Mouse (Mus musculus): ENCODE data around the gene Gm11564. TPM values are rescaled to one million over a fixed set of nuclear protein-coding genes. Genes with fewer than 3 reads are reported as not detected.

The Gm11564 gene
- polyA plus RNA-seq, 1 experiment from 2014 or later: not detected

Other genes starting within 250 kb of the Gm11564 start
- gene Krtap3-1, start 249.0 kb downstream of the Gm11564 start, polyA plus RNA-seq (2015; fragmentation: Nextera tagmentation; extraction: Ambion mirVana): not detected in 2 replicates
- gene Krtap1-5, start 234.7 kb downstream of the Gm11564 start, polyA plus RNA-seq (2015; fragmentation: Nextera tagmentation; extraction: Ambion mirVana): not detected in 2 replicates
- gene Krtap1-4, start 232.0 kb downstream of the Gm11564 start, polyA plus RNA-seq (2015; fragmentation: Nextera tagmentation; extraction: Ambion mirVana): not detected in 2 replicates
- not detected in 2 replicates for gene Krtap1-3, start 224.3 kb downstream of the Gm11564 start, polyA plus RNA-seq (2015; fragmentation: Nextera tagmentation; extraction: Ambion mirVana)
- gene Krtap9-3, start 217.6 kb downstream of the Gm11564 start, polyA plus RNA-seq (2015; fragmentation: Nextera tagmentation; extraction: Ambion mirVana): not detected in 2 replicates
- not detected in 2 replicates for gene Gm11938, start 212.4 kb downstream of the Gm11564 start, polyA plus RNA-seq (2015; fragmentation: Nextera tagmentation; extraction: Ambion mirVana)
- gene Gm11937, start 205.5 kb downstream of the Gm11564 start, polyA plus RNA-seq (2015; fragmentation: Nextera tagmentation; extraction: Ambion mirVana): not detected in 2 replicates
- gene Krtap2-4, start 200.8 kb downstream of the Gm11564 start, polyA plus RNA-seq (2015; fragmentation: Nextera tagmentation; extraction: Ambion mirVana): not detected in 2 replicates
- gene Gm11562, start 195.2 kb downstream of the Gm11564 start, polyA plus RNA-seq (2015; fragmentation: Nextera tagmentation; extraction: Ambion mirVana): not detected in 2 replicates
- not detected in 2 replicates for gene Krtap4-1, start 187.4 kb downstream of the Gm11564 start, polyA plus RNA-seq (2015; fragmentation: Nextera tagmentation; extraction: Ambion mirVana)
- gene Krtap4-2, start 180.6 kb downstream of the Gm11564 start, polyA plus RNA-seq (2015; fragmentation: Nextera tagmentation; extraction: Ambion mirVana): not detected in 2 replicates
- gene Krtap4-7, start 171.6 kb downstream of the Gm11564 start, polyA plus RNA-seq (2015; fragmentation: Nextera tagmentation; extraction: Ambion mirVana): not detected in 2 replicates
- not detected in 2 replicates for gene Gm11555, start 165.4 kb downstream of the Gm11564 start, polyA plus RNA-seq (2015; fragmentation: Nextera tagmentation; extraction: Ambion mirVana)
- not detected in 2 replicates for gene Gm11563, start 156.7 kb downstream of the Gm11564 start, polyA plus RNA-seq (2015; fragmentation: Nextera tagmentation; extraction: Ambion mirVana)
- gene Krtap4-6, start 149.7 kb downstream of the Gm11564 start, polyA plus RNA-seq (2015; fragmentation: Nextera tagmentation; extraction: Ambion mirVana): not detected in 2 replicates
- not detected in 2 replicates for gene Gm14190, start 124.9 kb downstream of the Gm11564 start, polyA plus RNA-seq (2015; fragmentation: Nextera tagmentation; extraction: Ambion mirVana)
- gene Gm14180, start 81.4 kb downstream of the Gm11564 start, polyA plus RNA-seq (2015; fragmentation: Nextera tagmentation; extraction: Ambion mirVana): not detected in 2 replicates
- not detected in 2 replicates for gene Gm11595, start 42.8 kb downstream of the Gm11564 start, polyA plus RNA-seq (2015; fragmentation: Nextera tagmentation; extraction: Ambion mirVana)
- not detected in 2 replicates for gene Krtap4-8, start 35.0 kb downstream of the Gm11564 start, polyA plus RNA-seq (2015; fragmentation: Nextera tagmentation; extraction: Ambion mirVana)
- gene Krtap4-9, start 30.5 kb downstream of the Gm11564 start, polyA plus RNA-seq (2015; fragmentation: Nextera tagmentation; extraction: Ambion mirVana): not detected in 2 replicates
- gene Gm11596, start 22.2 kb downstream of the Gm11564 start, polyA plus RNA-seq (2015; fragmentation: Nextera tagmentation; extraction: Ambion mirVana): not detected in 2 replicates
- not detected in 2 replicates for gene Gm11569, start 16.7 kb downstream of the Gm11564 start, polyA plus RNA-seq (2015; fragmentation: Nextera tagmentation; extraction: Ambion mirVana)
- not detected in 2 replicates for gene Gm11554, start 11.2 kb downstream of the Gm11564 start, polyA plus RNA-seq (2015; fragmentation: Nextera tagmentation; extraction: Ambion mirVana)
- gene Krtap4-13, start 5.8 kb downstream of the Gm11564 start, polyA plus RNA-seq (2015; fragmentation: Nextera tagmentation; extraction: Ambion mirVana): not detected in 2 replicates
- gene 2300003K06Rik, start 22.4 kb upstream of the Gm11564 start, polyA plus RNA-seq (2015; fragmentation: Nextera tagmentation; extraction: Ambion mirVana): not detected in 2 replicates
- gene Krtap4-16, start 35.9 kb upstream of the Gm11564 start, polyA plus RNA-seq (2015; fragmentation: Nextera tagmentation; extraction: Ambion mirVana): not detected in 2 replicates
- gene Gm11568, start 42.3 kb upstream of the Gm11564 start, polyA plus RNA-seq (2015; fragmentation: Nextera tagmentation; extraction: Ambion mirVana): not detected in 2 replicates
- gene Gm11559, start 48.8 kb upstream of the Gm11564 start, polyA plus RNA-seq (2015; fragmentation: Nextera tagmentation; extraction: Ambion mirVana): not detected in 2 replicates
- gene Krtap9-1, start 57.7 kb upstream of the Gm11564 start, polyA plus RNA-seq (2015; fragmentation: Nextera tagmentation; extraction: Ambion mirVana): not detected in 2 replicates
- not detected in 2 replicates for gene Gm11567, start 63.5 kb upstream of the Gm11564 start, polyA plus RNA-seq (2015; fragmentation: Nextera tagmentation; extraction: Ambion mirVana)
- gene Krtap31-1, start 92.3 kb upstream of the Gm11564 start, polyA plus RNA-seq (2015; fragmentation: Nextera tagmentation; extraction: Ambion mirVana): not detected in 2 replicates
- not detected in 2 replicates for gene Gm11565, start 99.1 kb upstream of the Gm11564 start, polyA plus RNA-seq (2015; fragmentation: Nextera tagmentation; extraction: Ambion mirVana)
- gene Krtap31-2, start 120.6 kb upstream of the Gm11564 start, polyA plus RNA-seq (2015; fragmentation: Nextera tagmentation; extraction: Ambion mirVana): not detected in 2 replicates
- not detected in 2 replicates for gene Krtap9-5, start 132.8 kb upstream of the Gm11564 start, polyA plus RNA-seq (2015; fragmentation: Nextera tagmentation; extraction: Ambion mirVana)
- gene Krtap29-1, start 163.4 kb upstream of the Gm11564 start, polyA plus RNA-seq (2015; fragmentation: Nextera tagmentation; extraction: Ambion mirVana): not detected in 2 replicates
- gene Krtap16-1, start 170.9 kb upstream of the Gm11564 start, polyA plus RNA-seq (2015; fragmentation: Nextera tagmentation; extraction: Ambion mirVana): 0.15 TPM in 1 of 2 replicates, not detected in the other
- gene Krtap17-1, start 178.3 kb upstream of the Gm11564 start, polyA plus RNA-seq (2015; fragmentation: Nextera tagmentation; extraction: Ambion mirVana): 1.1 and 1.7 TPM in 2 replicates
- not detected in 2 replicates for gene Krt33a, start 200.5 kb upstream of the Gm11564 start, polyA plus RNA-seq (2015; fragmentation: Nextera tagmentation; extraction: Ambion mirVana)
- 0.12 and 0.13 TPM in 2 replicates for gene Krt33b, start 214.2 kb upstream of the Gm11564 start, polyA plus RNA-seq (2015; fragmentation: Nextera tagmentation; extraction: Ambion mirVana)
- not detected in 2 replicates for gene Krt34, start 225.9 kb upstream of the Gm11564 start, polyA plus RNA-seq (2015; fragmentation: Nextera tagmentation; extraction: Ambion mirVana)
- not detected in 2 replicates for gene Krt31, start 234.9 kb upstream of the Gm11564 start, polyA plus RNA-seq (2015; fragmentation: Nextera tagmentation; extraction: Ambion mirVana)

All from hindbrain, embryonic 16.5 days (tissue).